Mouse (Mus musculus): ENCODE measurements at regions not wholly inside any gene's neighbourhood (a gene's known extent, or its start where the extent isn't known, plus 50 kb on each side); places are given as distances from the start of the nearest gene placed in this dataset.

DNA sequence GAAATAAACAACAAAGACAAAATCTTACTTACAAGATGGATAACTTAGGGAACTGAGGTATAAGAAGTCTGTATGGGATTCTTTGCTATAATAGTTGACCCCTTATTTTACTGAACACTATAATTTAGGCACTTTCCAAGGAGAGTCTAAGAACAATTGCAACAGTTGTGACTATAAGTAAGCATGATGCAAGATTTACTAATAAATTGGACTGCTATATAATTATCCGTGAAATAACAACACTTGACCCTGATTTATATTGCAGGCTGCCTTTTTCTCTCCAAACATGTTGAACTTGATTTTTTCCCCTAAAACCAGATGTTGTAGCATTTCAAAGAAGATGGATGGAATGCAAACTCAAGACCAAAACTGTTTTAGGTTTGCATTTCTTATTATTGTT, 237.2 kb upstream of the Mef2c start:
- DNase-seq, result no peak

- no peak for DNase-seq
These were observed 235.2 kb upstream of the Mef2c start for GRCm38 (mm10) chr13:83268663-83269062.

DNA sequence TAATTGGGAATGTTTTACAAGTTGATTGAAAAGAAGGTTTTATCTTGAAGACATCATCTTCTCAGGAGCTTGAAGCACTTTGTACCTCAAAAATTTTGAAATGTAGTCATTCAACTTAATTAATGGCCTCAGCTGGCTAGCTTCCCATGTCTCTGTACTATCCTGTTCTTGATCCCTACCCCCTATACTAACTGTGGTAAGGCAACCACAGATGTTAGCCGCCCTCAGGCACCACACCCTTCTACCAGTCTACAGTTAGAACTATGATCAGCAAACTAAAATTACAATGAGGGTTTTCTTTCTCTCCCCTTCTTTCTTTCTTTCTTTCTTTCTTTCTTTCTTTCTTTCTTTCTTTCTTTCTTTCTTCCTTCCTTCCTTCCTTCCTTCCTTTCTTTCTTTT, 225.1 kb upstream of the Mef2c start:
- DNase-seq, result no peak

DNA sequence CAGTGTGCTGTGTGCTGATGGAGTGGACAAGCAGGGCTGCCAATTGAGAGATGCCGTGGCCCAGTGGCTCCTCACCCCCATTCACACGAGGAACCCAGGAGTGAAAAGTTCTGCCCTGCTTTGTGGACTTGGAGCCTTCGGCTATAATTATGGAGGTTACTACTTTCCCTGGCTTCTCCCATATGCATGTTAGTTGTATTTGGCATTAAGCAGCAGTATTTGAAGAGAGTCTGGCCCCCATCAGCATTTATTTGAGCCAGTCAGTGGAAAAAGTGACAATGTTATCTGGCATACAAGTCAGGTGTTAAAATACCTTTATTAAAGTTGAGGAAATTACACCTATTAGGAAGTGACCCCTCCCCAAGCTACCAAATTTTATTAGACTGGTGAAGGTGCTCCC, 196.1 kb upstream of the Mef2c start:
- no peak for DNase-seq

DNA sequence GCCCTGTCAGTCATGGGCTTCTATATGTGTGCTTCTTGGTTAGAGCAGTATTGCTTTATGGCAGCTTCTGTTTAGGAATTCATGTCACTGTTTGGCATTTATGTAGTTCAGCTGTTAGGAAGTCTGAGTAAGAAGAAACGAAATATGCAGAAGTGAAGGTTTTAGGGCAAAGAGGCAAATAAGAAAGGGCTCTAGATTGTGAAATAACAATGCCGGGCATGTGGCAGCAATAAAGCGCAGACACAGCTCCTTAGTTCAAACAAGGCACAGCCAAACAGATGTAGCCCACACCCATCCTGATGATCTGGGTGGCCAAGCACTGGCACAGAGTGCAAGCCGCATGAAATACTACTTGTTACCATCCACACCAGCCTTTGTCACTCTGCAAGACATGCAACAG, 175.3 kb upstream of the Mef2c start:
- DNase-seq, result no peak

DNA sequence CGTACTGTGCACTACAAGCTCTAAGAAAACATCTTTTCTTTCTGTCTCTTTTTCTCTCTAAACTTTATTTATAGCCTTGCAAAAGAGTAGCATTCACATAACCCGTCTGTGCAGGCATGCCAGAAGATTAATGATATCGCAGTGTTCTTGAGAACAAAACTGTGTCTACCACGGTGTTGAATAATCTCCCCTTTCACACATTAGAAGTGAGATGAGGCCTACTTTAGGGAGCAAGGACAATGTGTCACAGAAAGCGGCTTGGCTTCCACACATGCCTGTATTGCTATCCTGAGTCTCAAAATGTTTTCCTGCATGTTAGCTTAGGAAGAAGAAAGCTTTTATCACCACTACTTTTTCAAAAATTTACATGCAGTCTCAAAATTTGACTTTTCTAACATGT, 170.1 kb upstream of the Mef2c start:
- DNase-seq, result no peak

DNA sequence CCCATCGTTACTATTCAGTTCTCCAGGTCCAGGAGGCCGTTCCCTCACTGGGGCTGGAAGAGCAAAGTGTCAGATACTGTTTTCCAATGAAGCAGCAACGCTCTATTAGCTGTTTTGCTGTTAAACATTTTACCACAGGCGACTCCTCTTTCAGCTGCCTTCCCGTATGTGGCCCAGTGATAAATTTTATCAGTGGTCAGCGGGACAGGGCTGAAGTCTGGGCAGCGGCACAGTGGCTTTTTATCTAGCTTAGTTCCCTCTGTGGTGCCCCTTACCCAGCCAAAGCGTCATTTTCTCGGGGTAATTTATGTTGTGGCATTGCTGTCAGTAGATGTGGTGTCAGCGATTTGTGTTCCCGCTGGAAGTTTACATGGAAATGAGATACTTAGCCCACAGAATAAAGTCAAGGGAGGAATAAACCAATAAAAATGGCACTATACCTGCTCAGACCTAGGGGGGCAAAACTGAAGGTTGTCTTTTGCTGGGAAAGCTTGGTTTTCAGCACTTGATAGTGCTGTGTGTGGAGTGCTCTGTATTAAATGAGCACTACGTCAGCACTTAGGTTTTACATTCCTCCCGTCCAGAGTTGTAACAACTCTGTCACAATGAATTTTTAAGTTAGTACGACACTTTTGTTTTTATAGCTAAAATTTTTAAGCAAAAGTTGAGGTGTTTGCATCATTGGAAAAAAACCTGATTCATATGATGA, 159.1 kb upstream of the Mef2c start:
- DNase-seq, result no peak

GRCm38 (mm10) chr13:83355341-83355740, 148.5 kb upstream of the Mef2c start:
- DNase-seq, result no peak

GRCm38 (mm10) chr13:83360529-83360928, 143.3 kb upstream of the Mef2c start:
- DNase-seq, result no peak

GRCm38 (mm10) chr13:83376097-83376797, 127.6 kb upstream of the Mef2c start:
- no peak for DNase-seq

GRCm38 (mm10) chr13:83378644-83379043, 125.2 kb upstream of the Mef2c start:
- DNase-seq, result no peak

GRCm38 (mm10) chr13:83382609-83383008, 121.2 kb upstream of the Mef2c start:
- DNase-seq, result no peak

- no peak for DNase-seq
These were observed 109.1 kb upstream of the Mef2c start for GRCm38 (mm10) chr13:83394773-83395172.

DNA sequence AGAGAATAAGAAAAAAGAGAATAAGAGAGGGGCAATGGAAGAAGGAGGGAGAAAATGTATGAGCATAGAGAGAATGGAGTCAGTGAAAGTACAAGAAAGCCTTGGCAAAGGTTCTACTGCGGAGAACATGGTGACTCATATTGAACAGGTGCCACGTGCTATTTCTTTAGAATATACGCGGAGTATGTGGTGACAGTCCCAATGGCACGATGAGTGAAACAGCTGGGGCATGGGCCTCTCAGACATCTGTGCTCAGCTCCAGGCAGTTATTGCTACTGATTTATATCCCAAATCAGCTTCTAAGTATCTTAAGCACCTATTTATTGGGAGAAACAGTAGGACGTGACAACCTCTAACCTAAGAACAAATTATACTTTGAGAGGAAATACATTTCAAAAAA, 104.5 kb upstream of the Mef2c start:
- DNase-seq, result no peak

DNA sequence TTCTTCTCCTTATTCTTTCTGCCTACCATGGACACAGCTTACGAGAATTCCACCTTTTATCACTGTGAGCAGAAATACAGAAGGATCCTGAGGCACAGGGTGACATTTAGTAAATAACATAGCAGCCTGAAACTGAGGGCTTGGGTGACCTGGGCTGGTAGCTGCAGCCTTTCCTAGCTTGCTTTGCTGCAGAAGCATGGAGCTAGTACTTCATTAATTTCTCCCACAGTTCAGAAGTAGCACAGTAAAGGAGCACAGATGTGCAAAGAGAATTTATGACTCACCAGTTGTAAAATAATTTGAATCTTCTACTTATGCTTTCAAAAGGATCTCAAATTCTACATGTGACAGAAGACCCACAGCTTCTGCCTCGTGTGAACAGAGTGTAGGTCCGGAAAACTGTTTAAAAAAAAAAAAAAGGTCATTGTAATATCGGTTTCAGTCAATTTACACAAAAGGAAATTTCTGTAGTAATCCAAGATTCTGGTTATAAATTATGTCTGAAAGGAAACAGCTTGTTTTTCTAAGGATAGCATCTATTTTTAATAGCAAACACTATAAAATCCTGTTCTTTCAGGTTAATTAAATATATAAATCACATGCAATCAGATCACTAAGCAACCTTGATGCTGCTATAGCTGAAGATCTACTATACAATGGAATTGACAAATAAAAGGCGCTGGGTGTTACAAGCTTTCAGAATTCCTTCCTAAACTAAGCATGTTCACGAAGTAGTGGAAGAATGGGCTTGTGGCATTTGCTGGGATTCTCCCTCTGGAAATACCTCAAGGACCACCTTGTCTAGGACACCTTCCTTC, 64.0 kb upstream of the Mef2c start:
- no peak for DNase-seq

DNA sequence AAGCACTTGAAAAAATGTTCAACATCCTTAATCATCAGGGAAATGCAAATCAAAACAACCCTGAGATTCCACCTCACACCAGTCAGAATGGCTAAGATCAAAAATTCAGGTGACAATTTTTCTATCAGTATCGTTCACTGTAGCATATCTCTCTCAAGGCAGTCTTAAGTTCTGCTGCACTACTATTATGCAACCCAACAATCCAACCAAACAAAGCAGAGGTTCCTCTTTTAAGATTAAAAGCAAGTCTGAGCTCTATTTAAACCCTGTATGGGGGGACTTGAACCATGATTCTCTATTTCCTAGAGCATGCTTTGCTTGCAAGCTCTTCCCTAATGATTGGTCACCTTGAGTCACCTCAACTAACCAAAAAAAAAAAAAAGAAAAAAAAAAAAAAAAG, 59.6 kb upstream of the Mef2c start:
- no peak for DNase-seq

- no peak for DNase-seq
These were observed 53.0 kb upstream of the Mef2c start for GRCm38 (mm10) chr13:83450820-83451219.

DNA sequence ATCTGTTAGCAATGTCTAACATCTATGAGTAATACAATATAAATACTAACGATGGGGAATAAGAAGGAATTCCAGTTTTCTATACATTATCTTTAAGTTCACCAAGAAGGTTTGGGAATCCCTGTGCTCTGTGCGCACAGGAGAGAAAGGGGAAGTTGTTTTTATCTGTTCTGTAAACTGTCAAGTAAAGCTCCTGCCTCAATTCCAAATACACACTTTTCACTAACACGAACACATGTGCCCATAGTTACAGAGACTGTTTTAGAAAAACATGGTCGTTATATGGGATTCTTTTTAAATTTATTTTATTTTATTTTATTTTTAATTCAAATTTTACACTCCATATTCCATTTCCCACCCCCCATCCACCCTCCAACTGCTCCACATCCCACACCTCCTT, 50.8 kb upstream of the Mef2c start:
- DNase-seq, result no peak

All from right cerebral cortex, postnatal 25 days (tissue).